Mouse (Mus musculus): ENCODE data around the gene Etfrf1. TPM values are rescaled to one million over a fixed set of nuclear protein-coding genes. Genes with fewer than 3 reads are reported as not detected.

Gene Etfrf1
- polyA plus RNA-seq (2012; ENCODE audit: insufficient read depth, insufficient read length, missing spikeins) = 380 and 524 TPM in 2 replicates

DNA sequence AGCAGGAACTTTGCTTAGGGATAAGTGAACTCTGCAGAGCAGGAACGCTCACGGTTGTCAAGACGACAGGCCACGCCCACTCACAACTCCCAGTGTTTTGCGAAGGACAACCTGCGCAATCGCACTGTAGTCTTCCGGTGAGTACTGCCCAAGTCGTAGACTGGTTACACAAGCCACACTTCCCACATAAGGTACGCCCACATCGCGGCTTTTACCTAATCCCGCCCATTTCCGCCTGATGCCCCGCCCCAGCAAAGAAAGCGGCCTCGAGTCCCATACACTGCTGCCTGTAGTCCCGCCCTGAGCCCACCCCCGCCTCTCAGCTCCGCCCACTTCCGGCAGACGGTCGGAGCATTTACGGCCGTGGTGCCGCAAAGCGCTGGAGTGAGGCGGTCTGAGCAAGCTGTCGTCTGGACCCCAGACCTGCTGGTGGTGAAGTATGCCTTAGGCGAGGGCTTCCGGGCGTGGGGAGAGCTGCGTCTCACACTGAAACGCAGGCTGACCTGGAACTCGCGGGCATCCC is at the start of gene Etfrf1, which contains the start of gene Casc1:
Gene Etfrf1, plus strand, starts transcription at position 319 of the 523 bp plus-strand sequence.
Gene Casc1, minus strand, starts transcription at position 190 of the 523 bp plus-strand sequence.
- Histone ChIP-seq H3K27ac (replicated peaks; ENCODE audit: low read depth, low read length) (peak within 1 kb of the TSS; percentile 97), H3K4me3 (ENCODE audit: insufficient read depth, low read depth, low read length) (peak within 1 kb of the TSS; percentile 72), H3K4me1 (ENCODE audit: control insufficient read depth, insufficient read depth, insufficient read length, low read length) (peaks cover 2% of the 10 kb centered on the region; the same call in 1 of the 2 replicates)

DNA sequence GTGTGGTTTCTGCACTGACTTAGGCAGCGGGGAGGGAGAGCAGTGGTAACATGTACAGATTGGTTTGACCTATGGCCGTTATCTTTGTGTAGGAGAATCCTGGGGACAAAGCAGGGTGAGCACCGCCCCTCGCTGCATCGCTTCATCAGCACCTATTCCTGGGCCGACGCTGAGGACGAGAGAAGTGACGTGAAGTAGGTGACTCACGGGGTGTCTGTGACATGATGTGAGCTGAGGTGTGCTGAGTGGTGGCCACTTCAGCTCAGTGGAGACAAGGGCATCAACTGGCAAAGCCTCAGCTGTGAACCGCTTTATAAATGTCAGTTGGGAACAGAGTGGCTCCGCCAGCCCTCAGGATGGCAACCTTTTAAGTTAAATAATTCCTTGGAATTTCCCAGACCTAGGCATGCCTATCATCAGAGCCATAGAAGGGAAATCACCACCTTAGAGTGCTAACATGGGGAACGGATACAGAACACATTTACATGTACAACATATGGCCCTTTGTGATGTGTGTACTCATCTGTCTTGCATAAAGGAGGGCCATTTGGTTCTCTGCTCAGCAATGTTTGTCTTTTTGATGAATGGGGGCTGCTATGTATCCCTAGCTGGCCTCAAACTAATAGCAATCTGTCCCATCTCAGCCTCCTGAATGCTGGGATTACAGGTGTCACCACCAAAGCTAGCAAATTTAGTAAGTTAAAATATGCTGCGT is 38.9 kb upstream of the Etfrf1 start:
- no peak overlapping the region for H3K4me3 ChIP-seq (ENCODE audit: insufficient read depth, low read depth, low read length)
- H3K27ac ChIP-seq (replicated peaks; ENCODE audit: low read depth, low read length) = no peak overlapping the region
- H3K4me1 ChIP-seq (ENCODE audit: control insufficient read depth, insufficient read depth, insufficient read length, low read length) = no peaks in the 10 kb centered on the region; the same call in 1 of the 2 replicates

DNA sequence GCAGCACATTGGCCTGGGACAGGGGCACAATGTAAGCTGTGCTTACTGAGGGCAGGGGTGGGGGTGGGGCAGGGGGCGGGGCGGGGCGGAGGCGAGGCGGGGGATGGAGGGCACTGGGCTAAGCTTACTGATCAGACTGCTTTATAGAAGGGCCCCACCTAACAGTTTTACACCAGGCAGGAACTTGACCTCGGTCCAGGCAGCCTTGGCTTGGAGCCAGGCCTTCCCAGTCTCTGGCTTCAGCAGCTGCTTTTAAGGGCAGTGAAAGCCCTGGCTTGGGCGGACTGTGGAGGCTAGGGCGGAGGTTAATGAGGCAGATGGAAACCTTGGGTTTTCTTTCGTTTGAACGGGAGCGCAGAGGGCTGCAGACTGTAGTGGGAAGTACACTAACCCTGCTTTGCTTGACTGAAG is 37.1 kb upstream of the Etfrf1 start:
- Histone ChIP-seq H3K4me1 (ENCODE audit: control insufficient read depth, insufficient read depth, insufficient read length, low read length) (no peaks in the 10 kb centered on the region; the same call in 1 of the 2 replicates), H3K4me3 (ENCODE audit: insufficient read depth, low read depth, low read length) (no peak overlapping the region), H3K27ac (replicated peaks; ENCODE audit: low read depth, low read length) (no peak overlapping the region)

GRCm38 (mm10) chr6:145175571-145175981 is 35.4 kb upstream of the Etfrf1 start:
- H3K4me1 ChIP-seq (ENCODE audit: control insufficient read depth, insufficient read depth, insufficient read length, low read length) = no peaks in the 10 kb centered on the region; the same call in 1 of the 2 replicates
- H3K4me3 ChIP-seq (ENCODE audit: insufficient read depth, low read depth, low read length) = no peak overlapping the region
- H3K27ac ChIP-seq (replicated peaks; ENCODE audit: low read depth, low read length) = no peak overlapping the region

GRCm38 (mm10) chr6:145176474-145176873 is 34.5 kb upstream of the Etfrf1 start:
- no peaks in the 10 kb centered on the region; the same call in 1 of the 2 replicates for H3K4me1 ChIP-seq (ENCODE audit: control insufficient read depth, insufficient read depth, insufficient read length, low read length)
- H3K4me3 ChIP-seq (ENCODE audit: insufficient read depth, low read depth, low read length) = no peak overlapping the region
- H3K27ac ChIP-seq (replicated peaks; ENCODE audit: low read depth, low read length) = no peak overlapping the region

DNA sequence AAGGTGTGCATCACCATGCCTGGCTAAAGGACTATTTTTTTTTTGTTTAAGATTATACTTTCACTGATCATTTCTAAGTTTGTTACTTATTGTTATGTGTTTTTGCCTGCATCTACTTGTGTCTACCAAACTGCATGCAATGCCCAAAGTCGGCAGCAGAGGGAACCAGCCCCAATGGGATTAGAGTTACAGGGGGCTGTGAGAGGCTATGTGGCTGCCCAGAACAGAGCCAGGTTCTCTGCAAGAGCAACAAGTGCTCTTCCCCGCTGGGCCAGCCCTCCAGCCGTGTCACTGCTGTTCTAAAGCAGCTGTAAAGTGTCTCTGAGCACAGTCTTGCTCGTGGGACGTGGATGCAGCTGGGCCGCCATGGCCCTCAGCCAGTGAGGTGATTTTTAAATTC is 31.3 kb upstream of the Etfrf1 start:
- Histone ChIP-seq H3K27ac (replicated peaks; ENCODE audit: low read depth, low read length) (no peak overlapping the region), H3K4me1 (ENCODE audit: control insufficient read depth, insufficient read depth, insufficient read length, low read length) (no peaks in the 10 kb centered on the region), H3K4me3 (ENCODE audit: insufficient read depth, low read depth, low read length) (no peak overlapping the region)

- Histone ChIP-seq H3K4me3 (ENCODE audit: insufficient read depth, low read depth, low read length) (no peak overlapping the region), H3K4me1 (ENCODE audit: control insufficient read depth, insufficient read depth, insufficient read length, low read length) (no peaks in the 10 kb centered on the region), H3K27ac (replicated peaks; ENCODE audit: low read depth, low read length) (no peak overlapping the region)
Observed at GRCm38 (mm10) chr6:145182044-145182443, 28.9 kb upstream of the Etfrf1 start.

DNA sequence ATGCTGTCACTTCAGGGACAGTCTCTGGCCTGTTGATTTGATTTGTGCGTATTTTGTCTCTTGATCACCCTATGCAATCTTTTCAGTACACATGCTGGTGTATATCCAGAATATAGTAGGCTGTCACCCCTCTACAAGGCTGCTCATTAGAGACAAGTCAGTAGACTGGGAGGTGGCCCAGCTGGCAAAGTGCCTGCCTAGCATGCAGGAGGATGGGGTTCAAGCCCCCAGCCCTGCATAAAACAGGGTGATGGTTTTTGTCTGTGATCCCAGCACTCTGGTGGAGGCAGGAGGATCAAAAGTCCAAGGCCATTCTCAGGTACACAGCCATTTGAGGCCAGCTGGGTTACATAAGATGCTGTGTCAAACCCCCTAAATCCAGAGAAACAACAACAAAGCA is 24.8 kb upstream of the Etfrf1 start:
- Histone ChIP-seq H3K4me3 (ENCODE audit: insufficient read depth, low read depth, low read length) (no peak overlapping the region), H3K27ac (replicated peaks; ENCODE audit: low read depth, low read length) (no peak overlapping the region), H3K4me1 (ENCODE audit: control insufficient read depth, insufficient read depth, insufficient read length, low read length) (no peaks in the 10 kb centered on the region)

DNA sequence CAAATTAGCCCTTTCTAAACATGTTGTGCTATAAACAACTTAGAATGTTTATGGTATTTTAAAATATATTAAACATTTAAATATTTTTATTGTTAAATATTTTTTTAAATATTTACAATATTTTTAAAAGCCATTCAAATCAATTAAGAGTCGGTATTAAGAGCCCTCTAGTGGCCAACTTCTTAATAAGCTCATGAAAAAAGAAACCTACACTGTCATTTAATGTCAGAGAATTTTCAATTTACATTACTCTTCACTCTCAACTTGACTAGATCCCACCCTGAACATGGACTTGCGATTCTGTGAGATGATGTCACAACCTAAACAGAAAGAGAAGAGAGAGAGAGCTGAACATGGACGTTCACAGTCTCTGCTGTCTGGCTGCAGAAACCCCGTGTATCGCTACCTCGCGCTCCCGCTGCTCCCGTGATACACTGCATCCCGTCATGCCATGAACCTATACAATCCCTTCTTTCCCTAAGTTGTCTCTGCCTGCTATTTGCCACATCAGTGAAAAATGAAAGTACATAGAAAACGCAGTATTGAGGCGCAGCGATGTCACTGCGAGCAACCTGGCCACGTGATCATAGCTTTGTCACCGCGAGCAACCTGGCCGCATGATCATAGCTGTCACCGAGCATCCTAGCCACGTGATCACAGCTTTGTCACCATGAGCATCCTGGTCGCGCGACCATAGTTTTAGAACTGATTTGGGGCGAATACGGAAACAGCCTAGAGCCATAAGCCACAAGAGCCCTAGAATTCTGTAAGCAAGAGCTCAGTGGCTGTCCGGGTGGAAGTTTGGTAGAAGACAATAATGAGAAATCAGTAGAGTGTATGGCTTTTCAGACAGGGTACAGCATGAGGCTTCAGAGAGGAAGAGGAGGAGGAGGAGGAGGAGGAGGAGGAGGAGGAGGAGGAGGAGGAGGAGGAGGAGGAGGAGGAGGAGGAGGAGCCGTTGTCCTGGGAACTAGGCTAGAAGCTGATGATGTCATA is 23.5 kb upstream of the Etfrf1 start:
- Histone ChIP-seq H3K4me1 (ENCODE audit: control insufficient read depth, insufficient read depth, insufficient read length, low read length) (no peaks in the 10 kb centered on the region), H3K4me3 (ENCODE audit: insufficient read depth, low read depth, low read length) (peak overlapping the region; percentile 50), H3K27ac (replicated peaks; ENCODE audit: low read depth, low read length) (no peak overlapping the region)

DNA sequence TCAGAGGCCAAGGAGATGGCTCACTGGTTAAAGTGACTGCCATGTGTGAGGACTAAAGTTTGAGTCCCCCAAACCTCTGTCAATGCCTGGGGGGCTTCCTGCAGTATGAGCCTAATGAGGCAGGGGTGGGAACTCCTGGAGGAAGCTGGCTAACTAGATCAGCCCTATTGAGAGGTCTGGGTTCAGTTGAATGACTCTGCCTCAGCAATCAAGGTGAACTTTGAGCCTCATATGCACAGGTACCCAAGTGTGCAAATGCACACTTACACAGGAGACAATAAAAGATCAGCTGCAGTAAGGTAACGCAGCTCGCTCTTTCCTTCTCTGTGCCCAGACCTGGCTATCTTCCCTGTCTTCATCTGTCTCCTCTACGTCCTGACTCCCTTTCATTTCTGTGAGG is 17.9 kb upstream of the Etfrf1 start:
- no peak overlapping the region for H3K4me3 ChIP-seq (ENCODE audit: insufficient read depth, low read depth, low read length)
- H3K4me1 ChIP-seq (ENCODE audit: control insufficient read depth, insufficient read depth, insufficient read length, low read length) = no peaks in the 10 kb centered on the region
- no peak overlapping the region for H3K27ac ChIP-seq (replicated peaks; ENCODE audit: low read depth, low read length)

DNA sequence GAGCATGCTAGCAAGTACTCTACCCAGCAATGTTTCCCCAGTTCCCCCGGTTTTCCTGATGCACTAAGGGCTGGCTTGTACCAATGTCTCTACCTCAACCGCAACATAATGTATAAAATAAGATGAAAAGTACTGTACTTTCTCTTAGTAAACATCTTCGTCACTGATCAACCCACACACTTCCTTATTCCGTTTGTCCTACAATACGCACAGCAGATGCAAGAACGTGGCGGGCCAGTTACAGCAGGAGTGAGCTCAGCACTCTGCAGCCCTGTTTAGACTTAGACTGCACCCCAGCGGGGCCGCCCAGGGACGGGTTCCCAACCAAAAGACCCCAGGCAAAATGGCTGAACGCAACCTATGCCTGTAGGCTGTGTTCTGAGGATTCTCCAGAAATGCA is 17.5 kb upstream of the Etfrf1 start:
- H3K27ac ChIP-seq (replicated peaks; ENCODE audit: low read depth, low read length) = no peak overlapping the region
- no peak overlapping the region for H3K4me3 ChIP-seq (ENCODE audit: insufficient read depth, low read depth, low read length)
- no peaks in the 10 kb centered on the region for H3K4me1 ChIP-seq (ENCODE audit: control insufficient read depth, insufficient read depth, insufficient read length, low read length)

DNA sequence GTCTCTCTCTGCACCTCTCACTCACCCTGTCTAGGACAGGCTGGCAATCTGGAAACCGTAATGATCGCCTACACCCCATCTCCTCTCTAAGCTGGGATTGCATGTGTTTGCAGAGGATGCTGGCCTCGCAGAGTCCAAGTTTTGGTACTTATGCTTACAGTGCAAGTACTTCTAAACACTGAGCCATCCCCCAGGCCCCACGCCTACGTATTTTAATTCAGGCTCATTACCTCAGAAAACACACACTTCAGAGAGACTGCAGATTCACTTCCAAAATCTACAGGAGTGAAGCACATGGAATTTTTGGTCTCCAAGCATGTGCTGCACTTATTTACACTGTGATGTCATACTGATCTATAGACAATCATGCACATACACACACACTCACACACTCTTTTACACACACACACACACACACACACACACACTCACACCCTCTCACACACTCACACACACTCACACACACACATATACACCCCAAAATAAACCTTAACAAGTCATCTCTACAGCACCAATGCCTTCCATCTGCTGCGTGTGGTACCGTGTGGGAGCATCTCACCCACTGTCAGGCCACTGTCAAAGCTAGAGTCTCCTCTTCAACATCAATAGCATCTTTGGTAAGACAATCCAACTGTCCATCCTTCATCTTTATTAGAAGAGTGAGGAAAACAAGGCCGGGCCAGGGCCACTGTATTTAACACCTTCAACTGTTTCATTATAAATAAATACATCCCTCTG is 12.8 kb upstream of the Etfrf1 start:
- no peak overlapping the region for H3K27ac ChIP-seq (replicated peaks; ENCODE audit: low read depth, low read length)
- H3K4me3 ChIP-seq (ENCODE audit: insufficient read depth, low read depth, low read length) = no peak overlapping the region
- H3K4me1 ChIP-seq (ENCODE audit: control insufficient read depth, insufficient read depth, insufficient read length, low read length) = no peaks in the 10 kb centered on the region

DNA sequence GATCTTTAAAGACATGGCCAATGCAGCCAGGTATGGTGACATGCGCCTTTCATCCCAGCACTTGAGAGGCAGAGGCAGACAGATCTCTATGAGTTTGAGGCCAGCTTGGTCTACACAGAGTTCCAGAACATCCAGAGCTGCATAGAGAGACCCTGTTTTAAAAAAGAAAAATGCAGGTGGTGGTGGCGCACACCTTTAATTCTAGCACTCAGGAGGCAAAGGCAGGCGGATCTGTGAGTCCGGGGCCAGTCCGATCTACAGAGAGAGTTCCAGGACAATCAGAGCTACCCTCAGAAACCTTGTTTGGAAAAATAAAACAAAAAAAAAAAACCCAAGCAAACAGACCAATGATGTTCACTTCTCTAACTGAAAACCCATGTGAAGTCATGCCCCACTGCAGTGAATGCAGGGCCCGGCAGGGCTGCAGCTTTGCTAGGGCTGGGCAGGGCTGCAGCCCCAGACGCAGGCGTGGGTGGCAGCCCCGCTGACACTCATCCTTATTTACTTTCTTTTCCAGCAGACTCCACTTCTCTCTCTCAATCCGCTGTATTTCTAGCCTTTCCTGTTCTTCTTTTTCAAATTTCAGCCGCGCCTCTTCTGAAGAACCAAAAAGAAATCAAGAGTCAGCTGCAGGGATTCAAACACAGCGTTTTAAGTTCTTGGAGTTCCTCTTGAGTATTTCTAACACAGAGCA is 8.4 kb upstream of the Etfrf1 start:
- H3K4me3 ChIP-seq (ENCODE audit: insufficient read depth, low read depth, low read length) = no peak overlapping the region
- H3K27ac ChIP-seq (replicated peaks; ENCODE audit: low read depth, low read length) = no peak overlapping the region
- H3K4me1 ChIP-seq (ENCODE audit: control insufficient read depth, insufficient read depth, insufficient read length, low read length) = no peaks in the 10 kb centered on the region

- Histone ChIP-seq H3K4me1 (ENCODE audit: control insufficient read depth, insufficient read depth, insufficient read length, low read length) (no peaks in the 10 kb centered on the region), H3K27ac (replicated peaks; ENCODE audit: low read depth, low read length) (no peak overlapping the region)
Observed at GRCm38 (mm10) chr6:145204440-145204839, 6.5 kb upstream of the Etfrf1 start.

More at GRCm38 (mm10) chr6:145204440-145204839, 6.5 kb upstream of the Etfrf1 start:
- no peak overlapping the region for H3K4me3 ChIP-seq (ENCODE audit: insufficient read depth, low read depth, low read length)

Data from brown adipose tissue, adult 24 weeks (tissue).